Mouse (Mus musculus) kidney, embryonic 14.5 days (tissue): ENCODE measurements around the gene Il17rd. TPM values are rescaled to one million over a fixed set of nuclear protein-coding genes. Genes with fewer than 3 reads are reported as not detected.

Experiments used
- ATAC-seq: fragments of 200-750 bp; cut with Nextera tagmentation; 2 replicates; pipeline ENCODE4 v1.8.0; 2017; ENCODE audit warnings: moderate number of reproducible peaks, mild to moderate bottlenecking, moderate TSS enrichment, moderate library complexity; ENCODE audit not compliant: low FRiP score, low TSS enrichment
- H3K27ac ChIP-seq: fragments of 300-500 bp; sonication (generic); 2 replicates; pipeline ENCODE4 v1.5.1; 2014; ENCODE audit warnings: low read depth, mild to moderate bottlenecking, low read length, moderate library complexity, mixed read lengths
- H3K27me3 ChIP-seq: fragments of 300-500 bp; sonication (generic); 2 replicates; pipeline ENCODE4 v1.6.1; 2014; ENCODE audit warnings: mild to moderate bottlenecking, low read length; ENCODE audit not compliant: control insufficient read depth, insufficient read depth
- H3K36me3 ChIP-seq: fragments of 300-500 bp; sonication (generic); 2 replicates; pipeline ENCODE4 v1.6.1; 2014; ENCODE audit warnings: low read length, mixed read lengths; ENCODE audit not compliant: control insufficient read depth, insufficient read depth
- H3K4me1 ChIP-seq: fragments of 300-500 bp; sonication (generic); 2 replicates; pipeline ENCODE4 v1.6.1; 2014; ENCODE audit warnings: low read length, mixed read lengths; ENCODE audit not compliant: control insufficient read depth, insufficient read depth
- H3K4me2 ChIP-seq: fragments of 300-500 bp; sonication (generic); replicated peaks from 2 replicates; pipeline ENCODE4 v1.6.1; 2014; ENCODE audit warnings: low read depth, mild to moderate bottlenecking, low read length
- H3K4me3 ChIP-seq: fragments of 300-500 bp; sonication (generic); 2 replicates; pipeline ENCODE4 v1.5.1; 2014; ENCODE audit warnings: mild to moderate bottlenecking, low read length
- H3K9ac ChIP-seq: fragments of 300-500 bp; sonication (generic); 2 replicates; pipeline ENCODE4 v1.6.1; 2014; ENCODE audit warnings: low read depth, mild to moderate bottlenecking, low read length, moderate library complexity
- H3K9me3 ChIP-seq: fragments of 300-500 bp; sonication (generic); 2 replicates; pipeline ENCODE4 v1.6.1; 2016; ENCODE audit warnings: low read length; ENCODE audit not compliant: control insufficient read depth
- WGBS: fragments of 180-500 bp; shearing (Covaris S2); extraction: QIAGEN DNeasy Blood & Tissue Kit; methylation state at CpG from one replicate; pipeline ENCODE4 v1.1.7; 2014; 5-methylcytosine and 5-hydroxymethylcytosine counted together
- polyA plus RNA-seq: library from polyadenylated mRNA; unstranded; fragments of >200 nt; fragmentation: Nextera tagmentation; extraction: Ambion mirVana; gene quantifications from 2 replicates; pipeline ENCODE4 v1.2.1, GENCODE M21; 2014

Gene Il17rd
- polyA plus RNA-seq, 1 experiment from 2014 or later, result 9.2 TPM

GRCm38 (mm10) chr14:27013658-27014057, 25.1 kb upstream of the Il17rd start:
- Histone ChIP-seq H3K36me3 (no peaks in the 10 kb centered on the region), H3K4me3 (no peak overlapping the region), H3K27ac (no peak overlapping the region), H3K9me3 (no peaks in the 10 kb centered on the region), H3K27me3 (no peaks in the 10 kb centered on the region), H3K4me1 (no peaks in the 10 kb centered on the region), H3K4me2 (no peak overlapping the region), H3K9ac (no peak overlapping the region)
- WGBS, result 27% methylated on average over 4 of the region's 4 CpGs
- peak; percentile 60; the same call in 1 of the 2 replicates for ATAC-seq

GRCm38 (mm10) chr14:27017936-27018335, 20.8 kb upstream of the Il17rd start:
- Histone ChIP-seq H3K36me3 (no peaks in the 10 kb centered on the region), H3K4me2 (no peak overlapping the region), H3K9me3 (no peaks in the 10 kb centered on the region), H3K27ac (no peak overlapping the region), H3K4me3 (no peak overlapping the region), H3K4me1 (no peaks in the 10 kb centered on the region), H3K27me3 (no peaks in the 10 kb centered on the region), H3K9ac (no peak overlapping the region)
- ATAC-seq, result no peak
- 83% methylated on average over 2 of the region's 2 CpGs for WGBS

GRCm38 (mm10) chr14:27019850-27020249, 18.9 kb upstream of the Il17rd start:
- Histone ChIP-seq H3K4me1 (no peaks in the 10 kb centered on the region), H3K9me3 (no peaks in the 10 kb centered on the region), H3K4me3 (no peak overlapping the region), H3K4me2 (no peak overlapping the region), H3K36me3 (no peaks in the 10 kb centered on the region), H3K27me3 (no peaks in the 10 kb centered on the region), H3K27ac (no peak overlapping the region), H3K9ac (no peak overlapping the region)
- 81% methylated on average over 14 of the region's 14 CpGs for WGBS
- ATAC-seq, result no peak

DNA sequence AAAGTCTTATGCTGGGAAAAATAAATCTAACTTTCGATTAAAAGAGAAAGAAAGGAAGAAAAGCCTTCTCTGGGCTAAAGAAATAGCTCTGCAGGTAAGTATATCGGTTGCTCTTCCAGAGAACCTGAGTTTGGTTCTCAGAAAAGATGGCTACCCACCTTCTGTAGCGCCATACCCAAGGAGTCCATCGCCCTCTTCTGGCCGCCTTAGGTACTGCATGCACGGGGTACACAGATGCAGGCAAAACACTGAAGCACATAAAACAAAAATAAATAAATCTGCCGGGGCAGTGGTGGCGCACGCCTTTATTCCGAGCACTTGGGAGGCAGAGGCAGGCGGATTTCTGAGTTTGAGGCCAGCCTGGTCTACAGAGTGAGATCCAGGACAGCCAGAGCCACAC, 15.9 kb upstream of the Il17rd start:
- H3K36me3 ChIP-seq, result no peaks in the 10 kb centered on the region
- WGBS, result 38% methylated on average over 11 of the region's 11 CpGs
- H3K9ac ChIP-seq, result no peak overlapping the region
- H3K27ac ChIP-seq, result no peak overlapping the region
- H3K4me1 ChIP-seq, result no peaks in the 10 kb centered on the region
- no peak for ATAC-seq
- H3K27me3 ChIP-seq, result no peaks in the 10 kb centered on the region
- H3K9me3 ChIP-seq, result no peaks in the 10 kb centered on the region
- no peak overlapping the region for H3K4me3 ChIP-seq
- H3K4me2 ChIP-seq, result no peak overlapping the region

- H3K9me3 ChIP-seq, result no peaks in the 10 kb centered on the region
- H3K9ac ChIP-seq, result no peak overlapping the region
- H3K27me3 ChIP-seq, result no peaks in the 10 kb centered on the region
- WGBS, result 82% methylated on average over 4 of the region's 4 CpGs
- no peak overlapping the region for H3K27ac ChIP-seq
- no peaks in the 10 kb centered on the region for H3K36me3 ChIP-seq
- H3K4me2 ChIP-seq, result no peak overlapping the region
- H3K4me3 ChIP-seq, result no peak overlapping the region
- ATAC-seq, result no peak
- H3K4me1 ChIP-seq, result no peaks in the 10 kb centered on the region
These were observed 14.1 kb upstream of the Il17rd start for GRCm38 (mm10) chr14:27024664-27025063.

- H3K36me3 ChIP-seq, result no peaks in the 10 kb centered on the region
- 5% methylated on average over 15 of the region's 15 CpGs for WGBS
- no peaks in the 10 kb centered on the region for H3K4me1 ChIP-seq
- no peaks in the 10 kb centered on the region for H3K27me3 ChIP-seq
- no peak overlapping the region for H3K4me3 ChIP-seq
- H3K9me3 ChIP-seq, result no peaks in the 10 kb centered on the region
- H3K4me2 ChIP-seq, result no peak overlapping the region
- ATAC-seq, result peak; percentile 69; the same call in 1 of the 2 replicates
- no peak overlapping the region for H3K9ac ChIP-seq
- no peak overlapping the region for H3K27ac ChIP-seq
These were observed 9.0 kb upstream of the Il17rd start for GRCm38 (mm10) chr14:27029771-27030173.

- Histone ChIP-seq H3K27me3 (no peaks in the 10 kb centered on the region), H3K27ac (no peak overlapping the region), H3K4me3 (no peak overlapping the region), H3K4me1 (no peaks in the 10 kb centered on the region), H3K9me3 (no peaks in the 10 kb centered on the region), H3K4me2 (no peak overlapping the region), H3K36me3 (no peaks in the 10 kb centered on the region), H3K9ac (no peak overlapping the region)
- ATAC-seq, result 0 out of 2 replicates have a peak, but pooled peaks have one; percentile 24
- WGBS, result 20% methylated on average over 4 of the region's 4 CpGs
These were observed 7.6 kb upstream of the Il17rd start for GRCm38 (mm10) chr14:27031142-27031541.

- no peak overlapping the region for H3K27ac ChIP-seq
- H3K9me3 ChIP-seq, result no peaks in the 10 kb centered on the region
- H3K4me1 ChIP-seq, result peaks cover 12% of the 10 kb centered on the region
- H3K9ac ChIP-seq, result no peak overlapping the region
- WGBS, result 73% methylated on average over 1 of the region's 1 CpGs
- ATAC-seq, result no peak
- no peak overlapping the region for H3K4me3 ChIP-seq
- H3K36me3 ChIP-seq, result no peaks in the 10 kb centered on the region
- no peak overlapping the region for H3K4me2 ChIP-seq
- H3K27me3 ChIP-seq, result peaks cover 4% of the 10 kb centered on the region
These were observed 1.2 kb upstream of the Il17rd start for GRCm38 (mm10) chr14:27037513-27037912.

DNA sequence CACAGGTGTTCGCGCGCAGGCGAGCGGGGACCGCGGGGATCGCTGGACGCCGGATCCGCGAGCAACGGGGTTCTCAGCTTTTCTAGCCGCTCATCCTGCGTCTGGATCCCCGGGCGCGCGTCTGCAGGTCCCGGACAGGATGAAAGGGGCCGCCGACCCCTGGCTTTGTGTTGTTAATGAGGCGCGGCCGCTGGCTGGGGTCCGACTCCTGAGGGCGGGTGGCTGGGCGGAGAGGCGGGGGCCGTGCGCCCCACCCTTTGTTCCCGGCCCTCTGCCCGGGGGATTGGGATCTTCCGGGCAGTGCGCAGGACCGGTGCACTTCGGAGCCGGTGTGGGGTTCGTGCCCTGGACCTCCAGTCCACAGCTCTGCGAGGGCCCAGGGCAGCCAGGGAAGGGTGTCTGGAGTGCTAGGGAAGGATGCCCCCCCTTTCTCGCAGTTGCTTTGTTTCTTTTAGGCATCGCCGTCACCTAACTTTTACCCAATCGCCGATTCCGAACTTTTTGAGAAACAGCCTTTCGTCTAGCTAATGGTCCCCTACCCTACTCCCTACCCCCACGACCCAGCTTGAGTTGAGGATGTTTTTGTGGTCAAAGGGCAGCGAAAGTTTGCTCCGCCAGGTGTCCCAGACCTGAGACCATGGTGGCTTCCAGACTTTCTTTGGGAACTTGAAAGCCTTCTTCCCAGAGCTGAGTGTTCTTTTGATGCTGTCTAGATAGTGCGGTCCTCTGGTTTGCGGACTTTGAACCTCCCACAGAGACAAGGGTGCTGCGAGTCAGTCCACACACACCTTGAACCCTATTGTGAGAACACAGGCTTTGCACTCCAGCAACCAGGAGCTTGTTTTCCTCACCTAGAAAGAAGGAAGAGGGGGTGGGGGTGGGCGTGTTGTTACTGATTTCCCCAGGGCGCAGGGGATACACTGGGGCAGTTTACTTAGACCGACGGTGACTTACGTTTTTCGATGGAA, 824 bp downstream of the Il17rd start:
- peak overlapping the region; percentile 96 for H3K4me3 ChIP-seq
- no peaks in the 10 kb centered on the region for H3K9me3 ChIP-seq
- peak overlapping the region; percentile 85 for H3K9ac ChIP-seq
- peaks cover 4% of the 10 kb centered on the region for H3K27me3 ChIP-seq
- peaks cover 33% of the 10 kb centered on the region for H3K4me1 ChIP-seq
- WGBS, result under 1% methylated on average over 59 of the region's 59 CpGs
- peak overlapping the region; percentile 90 for H3K27ac ChIP-seq
- no peaks in the 10 kb centered on the region for H3K36me3 ChIP-seq
- H3K4me2 ChIP-seq, result peak overlapping the region; percentile 87
- peak; percentile 64 for ATAC-seq
